Mouse (Mus musculus) retina, embryonic 14.5 days (tissue): Measurements from ENCODE around the gene Ids.
"Not testable (repeated sequence)": the region's sequence is repeated elsewhere in the genome, so short reads cannot be mapped to it uniquely, and the experiment has no call there.

Experiments
- DNase-seq: peaks from one replicate; pipeline ENCODE4 v3.0.0-alpha.2; 2015; ENCODE audit warnings: low spot score

The Ids gene

GRCm38 (mm10) chrX:70364661-70365613, at the start of gene Ids:
Gene Ids, minus strand, starts transcription at chrX:70365084.
- peak; percentile 84 for DNase-seq

GRCm38 (mm10) chrX:70392636-70393035, 27.8 kb upstream of the Ids start:
- DNase-seq, result not testable (repeated sequence)

GRCm38 (mm10) chrX:70385962-70386351, 21.1 kb upstream of the Ids start:
- no peak for DNase-seq

GRCm38 (mm10) chrX:70385276-70385961, 20.5 kb upstream of the Ids start, which contains the start of gene 1110012L19Rik:
Gene 1110012L19Rik, plus strand, starts transcription at chrX:70385877.
- peak; percentile 74 for DNase-seq

GRCm38 (mm10) chrX:70384917-70385275, 20.0 kb upstream of the Ids start:
- no peak for DNase-seq

- DNase-seq, result not testable (repeated sequence)
Observed at GRCm38 (mm10) chrX:70374469-70375110, 9.7 kb upstream of the Ids start.

- DNase-seq, result not testable (repeated sequence)
Observed at GRCm38 (mm10) chrX:70369758-70370157, 4.9 kb upstream of the Ids start.

- DNase-seq, result no peak
Observed at GRCm38 (mm10) chrX:70364202-70364601, 682 bp downstream of the Ids start.

- no peak for DNase-seq
Observed at GRCm38 (mm10) chrX:70363446-70363845, 1.4 kb downstream of the Ids start.

GRCm38 (mm10) chrX:70362985-70363384, 1.9 kb downstream of the Ids start:
- DNase-seq, result no peak

- peak; percentile 77 for DNase-seq
Observed at GRCm38 (mm10) chrX:70330202-70330843, 34.6 kb downstream of the Ids start.

GRCm38 (mm10) chrX:70328530-70329143, 36.2 kb downstream of the Ids start:
- DNase-seq, result no peak

GRCm38 (mm10) chrX:70327656-70328055, 37.2 kb downstream of the Ids start:
- DNase-seq, result no peak

GRCm38 (mm10) chrX:70319254-70319653, 45.6 kb downstream of the Ids start:
- DNase-seq, result no peak

GRCm38 (mm10) chrX:70314949-70315641, 49.8 kb downstream of the Ids start:
- no peak for DNase-seq
